Mouse (Mus musculus) layer of hippocampus, adult 8-10 months (tissue): ENCODE measurements at regions not wholly inside any gene's neighbourhood (a gene's known extent, or its start where the extent isn't known, plus 50 kb on each side); places are given as distances from the start of the nearest gene placed in this dataset.
"Not testable (repeated sequence)": the region's sequence is repeated elsewhere in the genome, so short reads cannot be mapped to it uniquely, and the experiment has no call there.

Experiments used
- DNase-seq, 2 experiments: peaks; one replicate each; pipeline ENCODE4 v3.0.0; 2022; ENCODE audit warnings: low spot score in 2 of 2

- no peak for DNase-seq
Observed at GRCm38 (mm10) chr9:53045788-53046187, 202.1 kb downstream of the Ddx10 start.

GRCm38 (mm10) chr9:53033797-53034196 is 214.1 kb downstream of the Ddx10 start:
- DNase-seq: peak; percentile 34 to 41

- DNase-seq: no peak
Observed at GRCm38 (mm10) chr9:53022096-53022495, 225.8 kb downstream of the Ddx10 start.

GRCm38 (mm10) chr9:53010741-53011140 is 237.1 kb downstream of the Ddx10 start:
- DNase-seq: no peak

GRCm38 (mm10) chr9:53007395-53007794 is 240.5 kb downstream of the Ddx10 start:
- no peak for DNase-seq

GRCm38 (mm10) chr9:53006085-53006484 is 241.8 kb downstream of the Ddx10 start:
- no peak for DNase-seq

- no peak for DNase-seq
Observed at GRCm38 (mm10) chr9:53004253-53004978, 243.4 kb downstream of the Ddx10 start.

GRCm38 (mm10) chr9:52976041-52976440 is 271.8 kb downstream of the Ddx10 start:
- DNase-seq: no peak

GRCm38 (mm10) chr9:52965631-52966030 is 282.2 kb downstream of the Ddx10 start:
- peak; percentile 8 to 17 for DNase-seq

GRCm38 (mm10) chr9:52959668-52960067 is 280.1 kb upstream of the AI593442 start:
- DNase-seq: peak; percentile 19 to 37

GRCm38 (mm10) chr9:52957245-52957644 is 277.7 kb upstream of the AI593442 start:
- DNase-seq: no peak

GRCm38 (mm10) chr9:52944081-52944480 is 264.5 kb upstream of the AI593442 start:
- DNase-seq: no peak

- no peak for DNase-seq
Observed at GRCm38 (mm10) chr9:52941637-52941983, 262.0 kb upstream of the AI593442 start.

- DNase-seq: no peak
Observed at GRCm38 (mm10) chr9:52940964-52941636, 261.5 kb upstream of the AI593442 start.

GRCm38 (mm10) chr9:52935082-52935481 is 255.5 kb upstream of the AI593442 start:
- DNase-seq: no peak

- no peak for DNase-seq
Observed at GRCm38 (mm10) chr9:52917516-52917915, 237.9 kb upstream of the AI593442 start.

- DNase-seq: not testable (repeated sequence)
Observed at GRCm38 (mm10) chr9:52888653-52889052, 209.1 kb upstream of the AI593442 start.

GRCm38 (mm10) chr9:52887997-52888396 is 208.4 kb upstream of the AI593442 start:
- DNase-seq: not testable (repeated sequence)

GRCm38 (mm10) chr9:52867236-52867635 is 187.7 kb upstream of the AI593442 start:
- DNase-seq: no peak

GRCm38 (mm10) chr9:52860327-52860726 is 180.7 kb upstream of the AI593442 start:
- no peak for DNase-seq

GRCm38 (mm10) chr9:52858411-52858810 is 178.8 kb upstream of the AI593442 start:
- peak in 1 of 2 experiments; percentile 34 for DNase-seq

GRCm38 (mm10) chr9:52853338-52853737 is 173.8 kb upstream of the AI593442 start:
- no peak for DNase-seq

GRCm38 (mm10) chr9:52850552-52850951 is 171.0 kb upstream of the AI593442 start:
- peak; percentile 27 to 48 for DNase-seq
